ENCODE assay signal across 8 mouse cellular contexts in genomic region chr7:130073890-130074819, GRCm38 (mm10).
DNase-seq lines count a peak whose midpoint lies in the region; ATAC-seq and TF ChIP-seq lines count a peak whose summit lies in the region.

No protein-coding gene starts in this region.

- H3K4me1 ChIP-seq in heart, embryonic 15.5 days (replicated peaks), result peaks cover 12% of the 10 kb centered on the region
- H3K4me1 ChIP-seq in lung, adult 2 months (ENCODE audit: control insufficient read depth, insufficient read depth, low read length), result peaks cover 2% of the 10 kb centered on the region; the same call in 1 of the 2 replicates

- no peak for TF ChIP-seq POLR2A in lung, adult 2 months (IDR thresholded peaks at IDR 0.05; ENCODE audit: borderline replicate concordance, extremely low read depth, low read depth, low read length)

- no peak overlapping the region for H3K27ac ChIP-seq in gastrocnemius, adult 2 months
- H3K27ac ChIP-seq in heart, embryonic 15.5 days, result peak overlapping the region; percentile 35; the same call in 1 of the 2 replicates

- no peaks in the 10 kb centered on the region for H3K9me3 ChIP-seq in heart, embryonic 15.5 days (replicated peaks)

- 22% methylated on average over 27 of the region's 27 CpGs for WGBS in heart, embryonic 15.5 days
- WGBS in lung, adult 2 months, result 20% methylated on average over 27 of the region's 27 CpGs

- H3K4me2 ChIP-seq in heart, embryonic 15.5 days, result peak overlapping the region; percentile 67

- 0 out of 2 replicates have a peak, but pooled peaks have one; percentile 22 for ATAC-seq in heart, embryonic 15.5 days (replicated peaks; ENCODE audit: insufficient number of reproducible peaks, insufficient read depth, low FRiP score, low read depth)

- TF ChIP-seq CTCF in gastrocnemius, adult 2 months (IDR thresholded peaks at IDR 0.05), result no peak
- TF ChIP-seq CTCF in lung, adult 2 months (IDR thresholded peaks at IDR 0.05; ENCODE audit: insufficient read depth, low read length), result no peak

- DNase-seq in gastrocnemius, adult 2 months, result peak; percentile 19
- no peak for DNase-seq in gastrocnemius, adult 18-20 months (ENCODE audit: low spot score)
- peak; percentile 46 for DNase-seq in embryo, embryonic 11.5 days (ENCODE audit: low read depth, low spot score)
- peak; percentile 67 to 74 for DNase-seq in kidney, postnatal 4 days
- DNase-seq in lung, adult 2 months, result peak; percentile 45
- peak; percentile 3 for DNase-seq in retina, adult 2 months (ENCODE audit: low read depth, low spot score)
- DNase-seq in spleen, adult 12 weeks (ENCODE audit: low spot score), result no peak

- intact Hi-C loops in gastrocnemius, adult 2 months (cut with DNase I), result no loop called here

- H3K4me3 ChIP-seq in gastrocnemius, adult 2 months, result peak overlapping the region; percentile 33
- peak overlapping the region; percentile 45 for H3K4me3 ChIP-seq in heart, embryonic 15.5 days
- peak overlapping the region; percentile 21 for H3K4me3 ChIP-seq in lung, adult 2 months (replicated peaks; ENCODE audit: extremely low read depth, low read depth, low read length)

- H3K27me3 ChIP-seq in heart, embryonic 15.5 days, result no peaks in the 10 kb centered on the region

- no peaks in the 10 kb centered on the region for H3K36me3 ChIP-seq in heart, embryonic 15.5 days

- no peak overlapping the region for H3K9ac ChIP-seq in heart, embryonic 15.5 days

Comparison
In these comparisons a context has a peak if more than half of its experiments do, and no peak if none do; other contexts are left out.
1. DNase-seq: peak in gastrocnemius, adult 2 months (single experiment), embryo, embryonic 11.5 days (single experiment), kidney, postnatal 4 days (2 of 2), lung, adult 2 months (single experiment) and retina, adult 2 months (single experiment); none in gastrocnemius, adult 18-20 months (single experiment) and spleen, adult 12 weeks (single experiment).
2. Peak in every context shown above with its lines, with median percentiles within 50 percentile points of each other: H3K4me3 ChIP-seq.